Mouse (Mus musculus) embryonic fibroblast, embryonic 13.5 days (primary cell): ENCODE measurements around the gene Xpc.

Experiments
- CTCF ChIP-seq: IDR thresholded peaks from 2 replicates; pipeline ENCODE4 v1.5.1; 2011; ENCODE audit warnings: mild to moderate bottlenecking, control low read depth, low read length, moderate library complexity, borderline replicate concordance; ENCODE audit not compliant: insufficient read depth
- POLR2A ChIP-seq: IDR thresholded peaks from 2 replicates; pipeline ENCODE4 v1.6.1; 2011; ENCODE audit warnings: low read depth, mild to moderate bottlenecking, control low read depth, low read length, moderate library complexity

- no peak for TF ChIP-seq CTCF
- TF ChIP-seq POLR2A: no peak
Observed at GRCm38 (mm10) chr6:91506036-91506435, 9.7 kb downstream of the Xpc start.
